ENCODE assay signal across 9 mouse cellular contexts in genomic region chr12:54191181-54191580, GRCm38 (mm10). TPM values are rescaled to one million over a fixed set of nuclear protein-coding genes. Genes with fewer than 3 reads are reported as not detected.
A peak's percentile ranks its signal among the peaks of the same experiment; 100 is the strongest.
DNase-seq lines count a peak whose midpoint lies in the region; ATAC-seq lines count a peak whose summit lies in the region.
"Had no signal": no experiment of that assay in that cellular context is flagged by ENCODE, and none has a peak within 500 bp of the region (broad histone marks: within the 10 kb centered on the region; RNA-seq: fewer than 3 reads in every experiment).

No protein-coding gene starts in this region.

- DNase-seq in heart, postnatal 25 days (ENCODE audit: low spot score), result no peak
- peak; percentile 43 for DNase-seq in kidney, postnatal 10 days
- DNase-seq in layer of hippocampus, postnatal 25 days (ENCODE audit: extremely low spot score in 1 of 2, low spot score in 1 of 2), result no peak
- DNase-seq in ovary, adult 18-20 months (ENCODE audit: low spot score), result no peak
- no peak for DNase-seq in embryo, embryonic 10.5 days (ENCODE audit: low spot score)

- H3K4me1 ChIP-seq in heart, embryonic 12.5 days (replicated peaks), result peaks cover 33% of the 10 kb centered on the region

- H3K9ac ChIP-seq in heart, embryonic 12.5 days, result no peak overlapping the region

- H3K4me3 ChIP-seq in heart, embryonic 12.5 days, result no peak overlapping the region

- peak overlapping the region; percentile 88 for H3K27ac ChIP-seq in heart, embryonic 12.5 days (ENCODE audit: poor library complexity, severe bottlenecking)

- no peaks in the 10 kb centered on the region for H3K36me3 ChIP-seq in heart, embryonic 12.5 days
- H3K36me3 ChIP-seq: G1E had no signal

- no peaks in the 10 kb centered on the region for H3K27me3 ChIP-seq in heart, embryonic 12.5 days (replicated peaks)

- intact Hi-C loops in heart, postnatal 25 days (cut with DNase I), result no loop called here

- 0 out of 2 replicates have a peak, but pooled peaks cover 3% of the 10 kb centered on the region for H3K9me3 ChIP-seq in heart, embryonic 12.5 days (replicated peaks)

- H3K4me2 ChIP-seq in heart, embryonic 12.5 days, result peak overlapping the region; percentile 70

- ATAC-seq in heart, embryonic 12.5 days (ENCODE audit: insufficient number of reproducible peaks, low FRiP score), result no peak
- ATAC-seq in granulocyte monocyte progenitor cell, adult 5-6 weeks (replicated peaks; ENCODE audit: poor library complexity, severe bottlenecking), result peak; percentile 38
- ATAC-seq in megakaryocyte, adult 5-6 weeks (ENCODE audit: poor library complexity, severe bottlenecking), result peak; percentile 65

- 35% methylated on average over 9 of the region's 9 CpGs for WGBS in heart, embryonic 12.5 days

RNA-seq across cellular contexts. Expression of gene Egln3, which starts 12.5 kb away (rescaled TPM):
- 7.4 and 7.5 TPM in 2 replicates for polyA plus RNA-seq in heart, embryonic 12.5 days (2016; fragmentation: Nextera tagmentation; extraction: Ambion mirVana)
- 10 to 100 TPM; 96.7 to 97.4 TPM for total RNA-seq in heart, postnatal 25 days (2021)
- total RNA-seq in granulocyte monocyte progenitor cell, adult 5-6 weeks (2014; fragmentation: Nextera tagmentation), result 40.2 and 52.0 TPM in 2 replicates
- total RNA-seq in granulocyte monocyte progenitor cell, adult 5-6 weeks (2017), result 20.5 and 22.9 TPM in 2 replicates
- total RNA-seq in megakaryocyte, adult 5-6 weeks (2015), result 3.3 and 3.6 TPM in 2 replicates
- 1.7 and 1.9 TPM in 2 replicates for total RNA-seq in megakaryocyte, adult 5-6 weeks (2017)
- 1 to 10 TPM; 5.3 to 5.8 TPM for total RNA-seq in layer of hippocampus, postnatal 25 days (2021)
- polyA plus RNA-seq: G1E had no signal
